Mouse (Mus musculus) neural tube, embryonic 10.5 days (tissue): Measurements from ENCODE around the gene Gm49368.
"Not testable (repeated sequence)": the region's sequence is repeated elsewhere in the genome, so short reads cannot be mapped to it uniquely, and the experiment has no call there.

Experiments
- DNase-seq: peaks from one replicate; pipeline ENCODE4 v3.0.0-alpha.2; 2017; ENCODE audit warnings: low spot score; ENCODE audit errors: extremely low spot score

Gm49368 gene

GRCm38 (mm10) chr7:128128741-128129720, 66.5 kb downstream of the Gm49368 start, which contains the start of gene Itgax:
Gene Itgax, plus strand, starts transcription at chr7:128129547.
- DNase-seq = no peak

GRCm38 (mm10) chr7:128132148-128132547, 69.7 kb downstream of the Gm49368 start:
- DNase-seq = no peak

- no peak for DNase-seq
These were observed 71.1 kb downstream of the Gm49368 start for GRCm38 (mm10) chr7:128133596-128133995.

GRCm38 (mm10) chr7:128136927-128137326, 74.4 kb downstream of the Gm49368 start:
- no peak for DNase-seq

GRCm38 (mm10) chr7:128139611-128140010, 77.1 kb downstream of the Gm49368 start:
- no peak for DNase-seq

- no peak for DNase-seq
These were observed 88.5 kb downstream of the Gm49368 start for GRCm38 (mm10) chr7:128150970-128151369.

GRCm38 (mm10) chr7:128154076-128154475, 91.6 kb downstream of the Gm49368 start, which contains the start of gene Itgad:
Gene Itgad, plus strand, starts transcription at chr7:128154376.
- DNase-seq = no peak

GRCm38 (mm10) chr7:128154924-128155323, 92.4 kb downstream of the Gm49368 start:
- DNase-seq = no peak

GRCm38 (mm10) chr7:128158688-128159354, 96.3 kb downstream of the Gm49368 start:
- DNase-seq = not testable (repeated sequence)

GRCm38 (mm10) chr7:128164001-128164400, 101.5 kb downstream of the Gm49368 start:
- DNase-seq = no peak

GRCm38 (mm10) chr7:128166391-128166790, 103.9 kb downstream of the Gm49368 start:
- DNase-seq = no peak

GRCm38 (mm10) chr7:128169996-128170395, 107.5 kb downstream of the Gm49368 start:
- DNase-seq = no peak
